ENCODE assay signal across 10 mouse cellular contexts in the genomic region with DNA sequence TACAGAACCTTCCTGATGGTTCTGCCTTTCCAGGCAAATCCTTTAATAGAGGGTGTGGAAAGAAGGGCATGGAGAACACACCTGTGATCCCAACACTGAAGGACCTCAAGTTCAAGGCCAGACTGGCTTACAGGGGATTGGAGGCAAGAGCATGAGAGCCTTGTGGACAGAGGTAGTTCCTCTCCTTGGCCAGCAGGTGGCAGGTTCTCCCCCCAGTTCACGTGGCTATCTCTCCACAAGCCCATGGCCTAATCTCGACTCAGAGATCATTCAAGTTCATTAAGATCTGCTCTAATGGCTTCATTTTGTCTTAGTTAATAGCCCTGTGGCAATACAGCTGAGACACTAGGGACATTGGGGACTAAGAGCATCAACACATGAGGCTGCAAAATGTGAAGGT. TPM values are rescaled to one million over a fixed set of nuclear protein-coding genes. Genes with fewer than 3 reads are reported as not detected.
A peak's percentile ranks its signal among the peaks of the same experiment; 100 is the strongest.
DNase-seq lines count a peak whose midpoint lies in the region; ATAC-seq and TF ChIP-seq lines count a peak whose summit lies in the region.
"Had no signal": no experiment of that assay in that cellular context is flagged by ENCODE, and none has a peak within 500 bp of the region (broad histone marks: within the 10 kb centered on the region; RNA-seq: fewer than 3 reads in every experiment).

No protein-coding gene starts in this region.

- H3K9ac ChIP-seq in hindbrain, embryonic 13.5 days: no peak overlapping the region
- H3K9ac ChIP-seq: heart, embryonic 15.5 days; neural tube, embryonic 13.5 days had no signal

- H3K4me2 ChIP-seq in hindbrain, embryonic 13.5 days: no peak overlapping the region
- H3K4me2 ChIP-seq: heart, embryonic 15.5 days; neural tube, embryonic 13.5 days had no signal

- ATAC-seq in hindbrain, embryonic 13.5 days (ENCODE audit: low FRiP score): no peak

- no peak for TF ChIP-seq POLR2A in spleen, adult 2 months (IDR thresholded peaks at IDR 0.05; ENCODE audit: low read depth, low read length)

- TF ChIP-seq CTCF in spleen, adult 2 months (IDR thresholded peaks at IDR 0.05; ENCODE audit: extremely low read depth, insufficient read depth, insufficient read length, insufficient replicate concordance): peak; percentile 73; the same call in 1 of the 2 replicates

- H3K9me3 ChIP-seq in hindbrain, embryonic 10.5 days: no peaks in the 10 kb centered on the region
- H3K9me3 ChIP-seq in hindbrain, embryonic 13.5 days: no peaks in the 10 kb centered on the region
- H3K9me3 ChIP-seq: heart, embryonic 15.5 days; neural tube, embryonic 13.5 days had no signal

- H3K4me3 ChIP-seq in hindbrain, embryonic 10.5 days: no peak overlapping the region
- H3K4me3 ChIP-seq in hindbrain, embryonic 13.5 days: no peak overlapping the region
- no peak overlapping the region for H3K4me3 ChIP-seq in spleen, adult 2 months (ENCODE audit: extremely low read depth, insufficient read depth, insufficient read length)
- H3K4me3 ChIP-seq: heart, embryonic 15.5 days; neural tube, embryonic 13.5 days had no signal

- WGBS in hindbrain, embryonic 10.5 days: 28% methylated on average over 2 of the region's 2 CpGs
- WGBS in hindbrain, embryonic 13.5 days: 20% methylated on average over 2 of the region's 2 CpGs
- 5% methylated on average over 2 of the region's 2 CpGs for WGBS in spleen, adult 2 months

- peak; percentile 31 for DNase-seq in hindbrain, embryonic 10.5 days (ENCODE audit: low spot score)
- DNase-seq in CD4-positive helper T cell, adult 2 months (ENCODE audit: low read depth, low spot score): peak; percentile 56
- peak; percentile 79 for DNase-seq in ZHBTc4 (ENCODE audit: low read depth, low spot score)
- DNase-seq in induced T-regulatory cell, adult 2 months (ENCODE audit: low read depth): peak; percentile 77
- DNase-seq in spleen, adult 2 months (ENCODE audit: low read depth in 1 of 2, low spot score in 2 of 2): peak in 1 of 2 experiments; percentile 51
- DNase-seq in urinary bladder, adult 18-20 months (ENCODE audit: low spot score in 2 of 2): no peak
- DNase-seq in ovary, adult 18-20 months (ENCODE audit: low spot score): no peak

- no peaks in the 10 kb centered on the region for H3K27me3 ChIP-seq in hindbrain, embryonic 10.5 days (ENCODE audit: insufficient read depth, poor library complexity, severe bottlenecking)
- H3K27me3 ChIP-seq in hindbrain, embryonic 13.5 days: no peaks in the 10 kb centered on the region
- H3K27me3 ChIP-seq in spleen, adult 2 months (ENCODE audit: control insufficient read depth, insufficient read depth, low read length): no peaks in the 10 kb centered on the region
- H3K27me3 ChIP-seq: heart, embryonic 15.5 days; neural tube, embryonic 13.5 days had no signal

- no peak overlapping the region for H3K27ac ChIP-seq in hindbrain, embryonic 10.5 days
- H3K27ac ChIP-seq in hindbrain, embryonic 13.5 days: no peak overlapping the region
- no peak overlapping the region for H3K27ac ChIP-seq in spleen, adult 2 months (ENCODE audit: insufficient read depth, low read length)
- H3K27ac ChIP-seq: heart, embryonic 15.5 days; neural tube, embryonic 13.5 days had no signal

- no peaks in the 10 kb centered on the region for H3K4me1 ChIP-seq in hindbrain, embryonic 10.5 days (replicated peaks)
- no peaks in the 10 kb centered on the region for H3K4me1 ChIP-seq in hindbrain, embryonic 13.5 days (replicated peaks)
- peaks cover 15% of the 10 kb centered on the region; the same call in 1 of the 2 replicates for H3K4me1 ChIP-seq in spleen, adult 2 months (ENCODE audit: control insufficient read depth, insufficient read depth, insufficient read length)
- H3K4me1 ChIP-seq: heart, embryonic 15.5 days; neural tube, embryonic 13.5 days had no signal

- no peaks in the 10 kb centered on the region for H3K36me3 ChIP-seq in hindbrain, embryonic 10.5 days
- H3K36me3 ChIP-seq in hindbrain, embryonic 13.5 days: no peaks in the 10 kb centered on the region
- H3K36me3 ChIP-seq in spleen, adult 2 months (ENCODE audit: control insufficient read depth, insufficient read depth, low read length): no peaks in the 10 kb centered on the region
- H3K36me3 ChIP-seq: heart, embryonic 15.5 days; neural tube, embryonic 13.5 days had no signal

RNA-seq across cellular contexts. Expression of gene Ly6c2, which starts 8.3 kb away (rescaled TPM):
- not detected in 2 replicates for polyA plus RNA-seq in hindbrain, embryonic 10.5 days (2016; fragmentation: Nextera tagmentation; extraction: Ambion mirVana)
- not detected in 2 replicates for polyA plus RNA-seq in hindbrain, embryonic 13.5 days (2015; fragmentation: Nextera tagmentation; extraction: Ambion mirVana)
- polyA plus RNA-seq in spleen, adult 2 months (2012; rRNA removed): 193 and 254 TPM in 2 replicates
- polyA plus RNA-seq: neural tube, embryonic 13.5 days had no signal

RNA-seq across cellular contexts. Expression of gene Ly6g, which starts 35.0 kb away (rescaled TPM):
- polyA plus RNA-seq in hindbrain, embryonic 10.5 days (2016; fragmentation: Nextera tagmentation; extraction: Ambion mirVana): not detected in 2 replicates
- not detected in 2 replicates for polyA plus RNA-seq in hindbrain, embryonic 13.5 days (2015; fragmentation: Nextera tagmentation; extraction: Ambion mirVana)
- polyA plus RNA-seq in spleen, adult 2 months (2012; rRNA removed): 1.7 TPM in 2 replicates
- polyA plus RNA-seq: heart, embryonic 15.5 days; neural tube, embryonic 13.5 days had no signal

Comparison
In these comparisons a context has a peak if more than half of its experiments do, and no peak if none do; other contexts are left out.
1. DNase-seq: peak in hindbrain, embryonic 10.5 days (single experiment), CD4-positive helper T cell, adult 2 months (single experiment), ZHBTc4 (single experiment) and induced T-regulatory cell, adult 2 months (single experiment); none in urinary bladder, adult 18-20 months (0 of 2) and ovary, adult 18-20 months (single experiment).
2. RNA of gene Ly6c2, which starts 8.3 kb away (polyA plus RNA-seq): 193 to 254 TPM in spleen, adult 2 months; not detected in hindbrain, embryonic 10.5 days and not detected in hindbrain, embryonic 13.5 days; every median in the first group is over 100 times any median in the second.